Mouse (Mus musculus) heart, adult 11 months (tissue): ENCODE measurements around the gene Hist1h2ab.
"Not testable (repeated sequence)": the region's sequence is repeated elsewhere in the genome, so short reads cannot be mapped to it uniquely, and the experiment has no call there.

Source experiments
- DNase-seq: peaks from one replicate; pipeline ENCODE4 v3.0.0; 2022

The Hist1h2ab gene

DNA sequence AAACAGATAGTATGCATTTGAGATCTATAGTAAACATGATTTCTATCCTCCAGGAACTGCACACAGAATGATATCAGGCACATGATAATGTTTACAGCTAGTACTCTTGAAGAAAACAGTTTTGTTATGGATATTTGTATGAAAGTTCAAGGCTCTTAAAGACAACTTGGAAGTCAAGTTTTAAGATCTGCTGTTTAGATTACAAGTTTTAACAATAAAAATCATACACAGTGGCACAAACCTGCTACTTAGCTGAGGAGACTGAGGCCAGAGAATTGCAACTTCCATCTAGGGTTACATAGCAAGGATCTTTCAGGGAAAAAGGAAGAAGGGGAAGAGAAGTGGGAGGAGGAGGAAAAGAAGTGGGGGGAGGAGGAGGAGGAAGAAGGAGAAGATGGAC is 4.1 kb downstream of the Hist1h2ab start:
- no peak for DNase-seq

DNA sequence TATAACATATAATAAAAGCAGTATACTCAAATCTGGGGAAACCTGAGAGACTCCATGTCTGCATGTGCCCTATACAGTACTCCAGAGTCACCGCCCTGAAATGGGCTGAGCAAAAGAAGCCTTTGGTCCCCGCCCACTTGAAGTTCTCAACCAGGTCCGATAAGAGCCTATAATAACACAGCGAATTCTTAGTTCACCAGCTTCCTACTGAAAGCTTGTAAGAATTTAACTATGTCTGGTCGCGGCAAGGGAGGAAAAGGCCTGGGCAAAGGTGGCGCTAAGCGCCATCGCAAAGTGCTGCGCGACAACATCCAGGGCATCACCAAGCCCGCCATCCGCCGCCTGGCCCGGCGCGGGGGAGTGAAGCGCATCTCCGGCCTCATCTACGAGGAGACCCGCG is 5.9 kb downstream of the Hist1h2ab start, which contains the start of gene Hist1h4b:
Hist1h4b (plus strand) TSS at position 224 of the 400 bp plus-strand sequence.
- peak; percentile 98 for DNase-seq

DNA sequence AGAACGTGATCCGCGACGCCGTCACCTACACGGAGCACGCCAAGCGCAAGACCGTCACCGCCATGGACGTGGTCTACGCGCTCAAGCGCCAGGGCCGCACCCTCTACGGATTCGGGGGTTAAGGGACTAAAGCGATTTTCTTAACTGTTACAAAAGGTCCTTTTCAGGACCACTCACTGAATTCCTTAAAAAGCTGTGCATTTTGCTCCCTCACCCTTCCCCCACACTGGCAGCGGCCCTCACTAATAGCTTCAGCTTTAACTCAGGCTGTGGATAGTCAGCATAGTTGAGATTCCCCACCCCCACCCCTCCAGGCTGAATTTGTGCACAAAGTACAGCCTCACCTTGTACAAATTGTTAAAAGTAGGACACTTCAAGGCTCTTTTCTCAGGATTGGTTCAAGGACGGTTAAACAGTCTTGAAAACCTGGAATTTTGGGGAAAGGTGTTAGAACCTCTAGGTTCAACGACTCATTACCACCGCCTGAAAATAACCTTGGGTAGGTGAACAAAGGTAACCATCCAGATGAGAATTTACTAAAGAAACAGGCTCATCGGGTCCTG is 6.4 kb downstream of the Hist1h2ab start:
- DNase-seq: no peak

- no peak for DNase-seq
Measured at GRCm38 (mm10) chr13:23757921-23758320, 7.0 kb downstream of the Hist1h2ab start.

- no peak for DNase-seq
Measured at GRCm38 (mm10) chr13:23759251-23759771, 8.4 kb downstream of the Hist1h2ab start.

- DNase-seq: no peak
Measured at GRCm38 (mm10) chr13:23759916-23760239, 9.0 kb downstream of the Hist1h2ab start.

DNA sequence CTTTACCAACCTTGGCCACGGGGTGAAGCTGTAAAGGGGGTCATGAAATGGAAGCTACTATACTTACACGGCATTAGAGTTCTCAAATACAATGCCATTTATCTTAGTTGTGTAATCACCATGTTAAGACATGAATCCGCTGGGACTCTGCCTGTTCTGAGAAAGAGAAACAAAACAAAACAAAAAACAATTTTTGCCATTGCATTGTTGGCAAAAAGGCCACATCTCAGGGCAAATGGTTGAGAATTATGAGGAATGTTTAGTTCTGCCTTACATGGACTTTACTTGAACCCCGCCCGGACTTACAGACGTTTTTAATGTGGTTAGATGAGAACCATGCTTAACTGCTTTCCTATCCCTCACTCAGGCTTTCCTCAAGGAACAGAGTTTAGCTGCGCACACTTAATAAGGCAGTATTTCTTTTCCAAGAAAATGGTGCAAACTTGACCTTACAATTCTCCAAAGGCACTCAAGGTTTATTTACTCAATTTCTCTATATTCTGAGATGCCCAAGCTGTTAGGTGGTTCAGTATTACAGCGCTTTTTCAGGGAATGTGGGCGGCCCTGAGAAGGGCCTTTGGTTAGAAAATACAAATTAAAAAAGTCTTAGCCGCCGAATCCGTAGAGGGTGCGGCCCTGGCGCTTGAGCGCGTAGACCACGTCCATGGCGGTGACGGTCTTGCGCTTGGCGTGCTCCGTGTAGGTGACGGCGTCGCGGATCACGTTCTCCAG is 9.5 kb downstream of the Hist1h2ab start:
- DNase-seq: no peak

- peak; percentile 100 for DNase-seq
Measured at GRCm38 (mm10) chr13:23760972-23761864, 10.3 kb downstream of the Hist1h2ab start, which contains the start of gene Hist1h4a. Gene Hist1h4a, minus strand, starts transcription at chr13:23761230.

DNA sequence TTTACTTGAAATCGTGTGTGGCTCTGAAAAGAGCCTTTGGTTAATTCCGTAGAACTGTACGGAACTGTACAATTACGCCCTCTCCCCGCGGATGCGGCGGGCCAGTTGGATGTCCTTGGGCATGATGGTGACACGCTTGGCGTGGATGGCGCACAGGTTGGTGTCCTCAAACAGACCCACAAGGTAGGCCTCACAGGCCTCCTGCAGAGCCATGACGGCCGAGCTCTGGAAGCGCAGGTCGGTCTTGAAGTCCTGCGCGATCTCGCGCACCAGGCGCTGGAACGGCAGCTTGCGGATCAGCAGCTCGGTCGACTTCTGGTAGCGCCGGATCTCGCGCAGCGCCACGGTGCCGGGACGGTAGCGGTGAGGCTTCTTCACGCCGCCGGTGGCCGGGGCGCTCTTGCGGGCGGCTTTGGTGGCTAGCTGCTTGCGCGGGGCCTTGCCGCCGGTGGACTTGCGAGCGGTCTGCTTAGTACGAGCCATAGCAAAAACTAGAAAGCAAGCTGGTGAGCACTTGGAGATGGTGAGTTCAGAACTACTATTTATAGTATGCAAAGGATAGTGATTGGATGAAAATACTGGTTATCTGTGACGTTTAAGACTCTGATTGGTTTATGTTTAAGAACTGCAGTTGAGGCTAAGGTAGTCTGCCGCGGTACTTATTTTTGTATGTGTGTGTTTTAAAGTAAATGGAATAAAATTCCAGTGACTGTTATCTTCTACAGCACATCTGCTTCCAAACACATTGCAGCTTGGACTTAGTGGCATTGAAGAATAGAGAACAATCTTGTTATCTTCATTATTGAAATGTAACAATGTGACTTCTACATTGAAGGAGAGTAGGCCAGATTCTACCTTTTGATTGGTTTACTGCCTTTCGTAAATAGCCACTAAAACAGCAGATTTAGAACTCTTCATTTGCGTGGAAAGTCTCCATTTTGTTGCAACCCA is 11.2 kb downstream of the Hist1h2ab start, which contains the start of gene Hist1h3a:
Hist1h3a (minus strand) TSS at position 516 of the 951 bp plus-strand sequence.
- peak; percentile 96 for DNase-seq

GRCm38 (mm10) chr13:23763242-23763585 is 12.3 kb downstream of the Hist1h2ab start:
- DNase-seq: no peak

DNA sequence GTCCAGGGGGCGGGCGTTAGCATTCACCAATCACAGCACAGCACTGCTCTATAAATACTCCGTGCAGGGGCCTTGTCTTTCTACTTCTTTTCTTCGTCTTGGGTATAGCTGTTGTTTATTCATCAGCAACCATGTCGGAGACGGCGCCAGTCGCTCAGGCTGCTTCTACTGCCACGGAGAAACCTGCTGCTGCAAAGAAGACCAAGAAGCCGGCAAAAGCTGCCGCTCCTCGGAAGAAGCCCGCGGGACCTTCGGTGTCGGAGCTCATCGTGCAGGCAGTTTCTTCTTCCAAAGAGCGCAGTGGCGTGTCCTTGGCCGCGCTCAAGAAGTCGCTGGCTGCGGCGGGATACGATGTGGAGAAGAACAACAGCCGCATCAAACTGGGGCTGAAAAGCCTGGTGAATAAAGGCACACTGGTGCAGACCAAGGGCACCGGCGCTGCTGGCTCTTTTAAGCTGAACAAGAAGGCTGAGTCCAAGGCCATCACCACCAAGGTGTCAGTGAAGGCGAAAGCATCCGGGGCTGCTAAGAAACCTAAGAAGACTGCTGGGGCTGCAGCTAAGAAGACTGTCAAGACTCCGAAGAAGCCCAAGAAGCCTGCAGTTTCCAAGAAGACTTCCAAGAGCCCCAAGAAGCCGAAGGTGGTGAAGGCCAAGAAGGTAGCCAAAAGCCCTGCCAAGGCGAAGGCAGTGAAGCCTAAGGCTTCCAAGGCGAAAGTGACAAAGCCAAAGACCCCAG is 12.8 kb downstream of the Hist1h2ab start, which contains the start of gene Hist1h1a:
Hist1h1a (plus strand) TSS at position 81 of the 738 bp plus-strand sequence.
- DNase-seq: peak; percentile 98

- peak; percentile 57 for DNase-seq
Measured at GRCm38 (mm10) chr13:23764324-23765171, 13.6 kb downstream of the Hist1h2ab start.

- DNase-seq: no peak
Measured at GRCm38 (mm10) chr13:23765172-23765513, 14.2 kb downstream of the Hist1h2ab start.

DNA sequence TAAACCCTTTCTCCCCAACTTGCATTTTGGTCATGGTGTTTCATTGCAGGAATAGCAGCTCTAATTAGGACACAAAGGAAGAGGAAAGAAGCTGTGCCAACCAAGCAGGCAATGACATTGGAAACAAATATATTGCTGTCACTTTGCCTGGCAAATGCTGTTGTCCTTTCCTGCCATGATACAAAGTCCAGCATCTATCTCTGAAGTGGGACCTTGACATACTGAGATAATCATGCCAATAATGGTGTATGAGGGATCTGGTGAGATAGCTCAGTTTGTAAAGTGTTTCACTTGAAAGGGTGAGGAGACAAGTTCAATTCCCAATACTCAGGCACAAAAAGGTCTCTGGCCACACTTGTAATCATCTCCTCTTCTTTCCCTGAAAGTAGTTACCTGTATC is 15.8 kb downstream of the Hist1h2ab start:
- no peak for DNase-seq

- peak; percentile 56 for DNase-seq
Measured at GRCm38 (mm10) chr13:23768834-23769397, 18.0 kb downstream of the Hist1h2ab start.

GRCm38 (mm10) chr13:23769613-23770012 is 18.7 kb downstream of the Hist1h2ab start, which contains the start of gene Trim38:
Gene Trim38, plus strand, starts transcription at chr13:23769913.
- DNase-seq: not testable (repeated sequence)

GRCm38 (mm10) chr13:23772561-23773313 is 21.8 kb downstream of the Hist1h2ab start:
- DNase-seq: peak; percentile 95

DNA sequence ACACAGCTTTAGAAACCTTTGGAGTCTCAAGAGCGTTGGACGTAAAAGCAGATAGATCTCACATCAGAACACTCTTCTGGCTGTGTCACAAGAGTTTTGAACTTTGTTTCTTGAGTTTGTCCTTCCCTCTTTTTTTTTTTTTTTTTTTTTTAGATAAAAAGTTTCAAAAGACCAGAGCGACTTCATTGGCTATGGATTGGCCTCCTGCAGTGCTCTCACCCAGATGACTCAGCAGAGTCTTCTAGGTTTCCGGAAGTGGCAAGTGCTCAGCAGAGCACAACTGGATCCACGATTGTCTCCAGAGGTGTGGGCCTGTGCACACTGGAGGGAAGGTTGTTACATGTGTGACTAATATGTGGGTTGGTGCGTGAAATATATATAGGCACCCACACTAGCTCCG is 27.4 kb downstream of the Hist1h2ab start:
- DNase-seq: peak; percentile 69

DNA sequence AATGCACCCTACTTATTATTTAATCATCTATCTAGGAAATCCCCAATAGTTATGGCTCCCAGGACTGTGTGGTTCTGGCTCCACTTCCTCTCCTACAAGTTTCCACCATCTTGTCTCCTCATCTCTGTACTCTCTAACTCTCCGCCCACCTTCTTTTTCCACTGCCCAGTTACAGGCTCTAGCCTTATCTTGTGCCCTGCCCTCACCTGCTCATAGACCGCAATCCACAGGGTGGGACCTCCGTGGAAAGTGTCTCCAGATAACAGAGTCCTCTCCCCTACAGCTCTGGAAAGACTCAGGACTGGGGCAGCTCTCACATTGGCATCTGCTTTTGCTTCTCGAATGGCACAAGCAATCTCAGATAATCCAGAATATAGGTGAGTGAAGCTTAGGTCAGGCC is 28.1 kb downstream of the Hist1h2ab start:
- peak; percentile 72 for DNase-seq
